Mouse (Mus musculus): ENCODE data around the gene Pparg. TPM values are rescaled to one million over a fixed set of nuclear protein-coding genes. Genes with fewer than 3 reads are reported as not detected.

Gene Pparg
- polyA plus RNA-seq, 1 experiment from 2014 or later = 0.22 TPM

GRCm38 (mm10) chr6:115343570-115343969 lies 17.2 kb upstream of the Pparg start:
- no peaks in the 10 kb centered on the region for H3K27me3 ChIP-seq (ENCODE audit: control insufficient read depth, insufficient read depth, low read length)
- H3K36me3 ChIP-seq (replicated peaks; ENCODE audit: control insufficient read depth, insufficient read depth, low read depth, low read length) = no peaks in the 10 kb centered on the region
- H3K9me3 ChIP-seq (replicated peaks; ENCODE audit: control insufficient read depth, low read length) = no peaks in the 10 kb centered on the region
- H3K4me3 ChIP-seq (ENCODE audit: low read depth, low read length) = no peak overlapping the region
- H3K27ac ChIP-seq (replicated peaks; ENCODE audit: low read depth, low read length) = no peak overlapping the region
- WGBS = 50% methylated on average over 5 of the region's 5 CpGs
- H3K4me1 ChIP-seq (ENCODE audit: control insufficient read depth, insufficient read depth, low read length) = no peaks in the 10 kb centered on the region
- DNase-seq (ENCODE audit: low spot score) (no peak), ATAC-seq (replicated peaks; ENCODE audit: insufficient number of reproducible peaks, low FRiP score, low TSS enrichment, low read depth) (no peak)
- no peak overlapping the region for H3K4me2 ChIP-seq (ENCODE audit: low read depth, low read length)
- no peak overlapping the region for H3K9ac ChIP-seq (replicated peaks; ENCODE audit: low read length)

- Histone ChIP-seq H3K36me3 (replicated peaks; ENCODE audit: control insufficient read depth, insufficient read depth, low read depth, low read length) (no peaks in the 10 kb centered on the region), H3K4me1 (ENCODE audit: control insufficient read depth, insufficient read depth, low read length) (no peaks in the 10 kb centered on the region), H3K9ac (replicated peaks; ENCODE audit: low read length) (no peak overlapping the region), H3K4me3 (ENCODE audit: low read depth, low read length) (no peak overlapping the region), H3K9me3 (replicated peaks; ENCODE audit: control insufficient read depth, low read length) (no peaks in the 10 kb centered on the region), H3K4me2 (ENCODE audit: low read depth, low read length) (no peak overlapping the region), H3K27ac (replicated peaks; ENCODE audit: low read depth, low read length) (no peak overlapping the region), H3K27me3 (ENCODE audit: control insufficient read depth, insufficient read depth, low read length) (no peaks in the 10 kb centered on the region)
- DNase-seq (ENCODE audit: low spot score) (no peak), ATAC-seq (replicated peaks; ENCODE audit: insufficient number of reproducible peaks, low FRiP score, low TSS enrichment, low read depth) (no peak)
- WGBS = 41% methylated on average over 10 of the region's 10 CpGs
Measured at GRCm38 (mm10) chr6:115344101-115344500, 16.6 kb upstream of the Pparg start.

GRCm38 (mm10) chr6:115344513-115344912 lies 16.2 kb upstream of the Pparg start:
- Histone ChIP-seq H3K4me1 (ENCODE audit: control insufficient read depth, insufficient read depth, low read length) (no peaks in the 10 kb centered on the region), H3K36me3 (replicated peaks; ENCODE audit: control insufficient read depth, insufficient read depth, low read depth, low read length) (no peaks in the 10 kb centered on the region), H3K9ac (replicated peaks; ENCODE audit: low read length) (no peak overlapping the region), H3K27ac (replicated peaks; ENCODE audit: low read depth, low read length) (no peak overlapping the region), H3K4me2 (ENCODE audit: low read depth, low read length) (no peak overlapping the region), H3K27me3 (ENCODE audit: control insufficient read depth, insufficient read depth, low read length) (no peaks in the 10 kb centered on the region), H3K4me3 (ENCODE audit: low read depth, low read length) (no peak overlapping the region), H3K9me3 (replicated peaks; ENCODE audit: control insufficient read depth, low read length) (no peaks in the 10 kb centered on the region)
- DNase-seq (ENCODE audit: low spot score) (no peak), ATAC-seq (replicated peaks; ENCODE audit: insufficient number of reproducible peaks, low FRiP score, low TSS enrichment, low read depth) (no peak)
- WGBS = 26% methylated on average over 11 of the region's 11 CpGs

GRCm38 (mm10) chr6:115345013-115345412 lies 15.7 kb upstream of the Pparg start:
- Histone ChIP-seq H3K9me3 (replicated peaks; ENCODE audit: control insufficient read depth, low read length) (no peaks in the 10 kb centered on the region), H3K36me3 (replicated peaks; ENCODE audit: control insufficient read depth, insufficient read depth, low read depth, low read length) (no peaks in the 10 kb centered on the region), H3K27me3 (ENCODE audit: control insufficient read depth, insufficient read depth, low read length) (no peaks in the 10 kb centered on the region), H3K9ac (replicated peaks; ENCODE audit: low read length) (no peak overlapping the region), H3K4me3 (ENCODE audit: low read depth, low read length) (no peak overlapping the region), H3K4me1 (ENCODE audit: control insufficient read depth, insufficient read depth, low read length) (no peaks in the 10 kb centered on the region), H3K27ac (replicated peaks; ENCODE audit: low read depth, low read length) (no peak overlapping the region), H3K4me2 (ENCODE audit: low read depth, low read length) (no peak overlapping the region)
- ATAC-seq (replicated peaks; ENCODE audit: insufficient number of reproducible peaks, low FRiP score, low TSS enrichment, low read depth) (no peak), DNase-seq (ENCODE audit: low spot score) (no peak)
- 87% methylated on average over 8 of the region's 8 CpGs for WGBS

- H3K27me3 ChIP-seq (ENCODE audit: control insufficient read depth, insufficient read depth, low read length) = no peaks in the 10 kb centered on the region
- H3K4me3 ChIP-seq (ENCODE audit: low read depth, low read length) = no peak overlapping the region
- H3K36me3 ChIP-seq (replicated peaks; ENCODE audit: control insufficient read depth, insufficient read depth, low read depth, low read length) = no peaks in the 10 kb centered on the region
- H3K4me1 ChIP-seq (ENCODE audit: control insufficient read depth, insufficient read depth, low read length) = no peaks in the 10 kb centered on the region
- H3K9ac ChIP-seq (replicated peaks; ENCODE audit: low read length) = no peak overlapping the region
- ATAC-seq (replicated peaks; ENCODE audit: insufficient number of reproducible peaks, low FRiP score, low TSS enrichment, low read depth) (no peak), DNase-seq (ENCODE audit: low spot score) (no peak)
- no peak overlapping the region for H3K4me2 ChIP-seq (ENCODE audit: low read depth, low read length)
- H3K27ac ChIP-seq (replicated peaks; ENCODE audit: low read depth, low read length) = no peak overlapping the region
- H3K9me3 ChIP-seq (replicated peaks; ENCODE audit: control insufficient read depth, low read length) = no peaks in the 10 kb centered on the region
- WGBS = 80% methylated on average over 5 of the region's 5 CpGs
Measured at GRCm38 (mm10) chr6:115349641-115350464, 10.9 kb upstream of the Pparg start.

- Histone ChIP-seq H3K27ac (replicated peaks; ENCODE audit: low read depth, low read length) (no peak overlapping the region), H3K27me3 (ENCODE audit: control insufficient read depth, insufficient read depth, low read length) (peaks cover 17% of the 10 kb centered on the region), H3K4me3 (ENCODE audit: low read depth, low read length) (peak overlapping the region; percentile 55), H3K4me1 (ENCODE audit: control insufficient read depth, insufficient read depth, low read length) (no peaks in the 10 kb centered on the region; the same call in 1 of the 2 replicates), H3K9ac (replicated peaks; ENCODE audit: low read length) (peak overlapping the region; percentile 41), H3K4me2 (ENCODE audit: low read depth, low read length) (peak overlapping the region; percentile 99), H3K36me3 (replicated peaks; ENCODE audit: control insufficient read depth, insufficient read depth, low read depth, low read length) (no peaks in the 10 kb centered on the region), H3K9me3 (replicated peaks; ENCODE audit: control insufficient read depth, low read length) (peaks cover 5% of the 10 kb centered on the region)
- ATAC-seq (replicated peaks; ENCODE audit: insufficient number of reproducible peaks, low FRiP score, low TSS enrichment, low read depth) (peak; percentile 85), DNase-seq (ENCODE audit: low spot score) (peak; percentile 11)
- under 1% methylated on average over 48 of the region's 48 CpGs for WGBS
Measured at GRCm38 (mm10) chr6:115361606-115362462, 1.1 kb downstream of the Pparg start.

GRCm38 (mm10) chr6:115366869-115367610 lies 6.3 kb downstream of the Pparg start:
- Histone ChIP-seq H3K9ac (replicated peaks; ENCODE audit: low read length) (no peak overlapping the region), H3K9me3 (replicated peaks; ENCODE audit: control insufficient read depth, low read length) (no peaks in the 10 kb centered on the region), H3K27me3 (ENCODE audit: control insufficient read depth, insufficient read depth, low read length) (peaks cover 3% of the 10 kb centered on the region), H3K4me2 (ENCODE audit: low read depth, low read length) (no peak overlapping the region), H3K27ac (replicated peaks; ENCODE audit: low read depth, low read length) (no peak overlapping the region), H3K4me1 (ENCODE audit: control insufficient read depth, insufficient read depth, low read length) (no peaks in the 10 kb centered on the region), H3K36me3 (replicated peaks; ENCODE audit: control insufficient read depth, insufficient read depth, low read depth, low read length) (no peaks in the 10 kb centered on the region), H3K4me3 (ENCODE audit: low read depth, low read length) (no peak overlapping the region)
- DNase-seq (ENCODE audit: low spot score) (no peak), ATAC-seq (replicated peaks; ENCODE audit: insufficient number of reproducible peaks, low FRiP score, low TSS enrichment, low read depth) (no peak)
- 77% methylated on average over 3 of the region's 3 CpGs for WGBS

Data from embryonic facial prominence, embryonic 11.5 days (tissue).